Mouse (Mus musculus) testis, adult 2 months (tissue): ENCODE data around the gene Gm11563. TPM values are rescaled to one million over a fixed set of nuclear protein-coding genes. Genes with fewer than 3 reads are reported as not detected.
"Not testable (repeated sequence)": the region's sequence is repeated elsewhere in the genome, so short reads cannot be mapped to it uniquely, and the experiment has no call there.

Source experiments
- H3K27ac ChIP-seq: fragments of 200-500 bp; 2 replicates; pipeline ENCODE4 v1.5.1; 2012; ENCODE audit warnings: low read depth, low read length; ENCODE audit not compliant: control insufficient read depth, insufficient read depth
- H3K27me3 ChIP-seq: fragments of 200-500 bp; 2 replicates; pipeline ENCODE4 v1.6.1; 2012; ENCODE audit warnings: mild to moderate bottlenecking, low read length, moderate library complexity; ENCODE audit not compliant: control insufficient read depth, insufficient read depth
- H3K36me3 ChIP-seq: fragments of 200-500 bp; 2 replicates; pipeline ENCODE4 v1.6.1; 2012; ENCODE audit warnings: mild to moderate bottlenecking, low read length; ENCODE audit not compliant: control insufficient read depth, insufficient read depth
- H3K4me1 ChIP-seq: fragments of 200-500 bp; 2 replicates; pipeline ENCODE4 v1.6.1; 2012; ENCODE audit warnings: low read length; ENCODE audit not compliant: control insufficient read depth, insufficient read depth
- H3K4me3 ChIP-seq: fragments of 200-500 bp; 2 replicates; pipeline ENCODE4 v1.5.1; 2012; ENCODE audit warnings: low read depth, mild to moderate bottlenecking, low read length, moderate library complexity, mixed read lengths; ENCODE audit not compliant: control insufficient read depth
- CTCF ChIP-seq: fragments of 200-500 bp; IDR thresholded peaks from 2 replicates; pipeline ENCODE4 v1.5.1; 2012; ENCODE audit warnings: low read depth, mild to moderate bottlenecking, inconsistent platforms, low read length, moderate library complexity; ENCODE audit not compliant: control insufficient read depth, insufficient read depth, insufficient replicate concordance
- POLR2A ChIP-seq: fragments of 200-500 bp; IDR thresholded peaks from 2 replicates; pipeline ENCODE4 v1.6.1; 2012; ENCODE audit warnings: low read depth, mild to moderate bottlenecking, inconsistent platforms, low read length, moderate library complexity; ENCODE audit not compliant: control insufficient read depth
- polyA plus RNA-seq: library from polyadenylated mRNA; depleted of rRNA; stranded (reverse); fragments of >200 nt; gene quantifications from 2 replicates; pipeline ENCODE4 v1.2.3, GENCODE M21; 2012

The Gm11563 gene
- polyA plus RNA-seq, 1 experiment: not detected

GRCm38 (mm10) chr11:99650136-99650535 lies 8.6 kb downstream of the Gm11563 start, which contains the start of gene Gm11555:
Gene Gm11555, minus strand, starts transcription at chr11:99650236.
- H3K27me3 ChIP-seq: no peaks in the 10 kb centered on the region
- 0 out of 2 replicates have a peak, but pooled peaks cover 2% of the 10 kb centered on the region for H3K4me1 ChIP-seq
- no peaks in the 10 kb centered on the region for H3K36me3 ChIP-seq
- no peak within 1 kb of the TSS for H3K27ac ChIP-seq
- no peak within 1 kb of the TSS for H3K4me3 ChIP-seq
- no peak for TF ChIP-seq POLR2A
- no peak for TF ChIP-seq CTCF

GRCm38 (mm10) chr11:99646444-99646843 lies 12.3 kb downstream of the Gm11563 start:
- no peaks in the 10 kb centered on the region for H3K36me3 ChIP-seq
- 0 out of 2 replicates have a peak, but pooled peaks cover 2% of the 10 kb centered on the region for H3K4me1 ChIP-seq
- no peaks in the 10 kb centered on the region for H3K27me3 ChIP-seq
- TF ChIP-seq CTCF: no peak
- TF ChIP-seq POLR2A: no peak
- H3K27ac ChIP-seq: no peak overlapping the region
- no peak overlapping the region for H3K4me3 ChIP-seq

- TF ChIP-seq POLR2A (no peak), CTCF (no peak)
- Histone ChIP-seq H3K36me3 (no peaks in the 10 kb centered on the region), H3K27ac (no peak overlapping the region), H3K27me3 (no peaks in the 10 kb centered on the region), H3K4me1 (0 out of 2 replicates have a peak, but pooled peaks cover 2% of the 10 kb centered on the region), H3K4me3 (no peak overlapping the region)
Observed at GRCm38 (mm10) chr11:99644351-99644750, 14.4 kb downstream of the Gm11563 start.

GRCm38 (mm10) chr11:99643635-99644139 lies 15.1 kb downstream of the Gm11563 start, which contains the start of gene Krtap4-7:
Gene Krtap4-7, minus strand, starts transcription at chr11:99644089.
- not testable (repeated sequence) for H3K27ac ChIP-seq, H3K4me3 ChIP-seq, H3K27me3 ChIP-seq, H3K4me1 ChIP-seq, H3K36me3 ChIP-seq

- Histone ChIP-seq H3K4me3 (peak overlapping the region; percentile 29; the same call in 1 of the 2 replicates), H3K27me3 (no peaks in the 10 kb centered on the region), H3K27ac (no peak overlapping the region), H3K4me1 (no peaks in the 10 kb centered on the region), H3K36me3 (no peaks in the 10 kb centered on the region)
- TF ChIP-seq CTCF: no peak
- no peak for TF ChIP-seq POLR2A
Observed at GRCm38 (mm10) chr11:99640926-99641325, 17.8 kb downstream of the Gm11563 start.

- H3K27me3 ChIP-seq: no peaks in the 10 kb centered on the region
- no peak overlapping the region for H3K27ac ChIP-seq
- TF ChIP-seq POLR2A (no peak), CTCF (no peak)
- no peaks in the 10 kb centered on the region for H3K36me3 ChIP-seq
- no peak overlapping the region for H3K4me3 ChIP-seq
- H3K4me1 ChIP-seq: no peaks in the 10 kb centered on the region
Observed at GRCm38 (mm10) chr11:99637086-99637485, 21.7 kb downstream of the Gm11563 start.

GRCm38 (mm10) chr11:99634653-99635134 lies 24.1 kb downstream of the Gm11563 start, which contains the start of gene Krtap4-2:
Gene Krtap4-2, minus strand, starts transcription at chr11:99635084.
- no peak within 1 kb of the TSS for H3K27ac ChIP-seq
- no peak within 1 kb of the TSS for H3K4me3 ChIP-seq
- H3K4me1 ChIP-seq: no peaks in the 10 kb centered on the region
- TF ChIP-seq POLR2A (no peak), CTCF (no peak)
- no peaks in the 10 kb centered on the region for H3K36me3 ChIP-seq
- no peaks in the 10 kb centered on the region for H3K27me3 ChIP-seq
